Mouse (Mus musculus) monocyte, adult 5-6 weeks (primary cell): ENCODE results near the gene Cdk1. TPM values are rescaled to one million over a fixed set of nuclear protein-coding genes. Genes with fewer than 3 reads are reported as not detected.
A peak's percentile ranks its signal among the peaks of the same experiment; 100 is the strongest.
"Not testable (repeated sequence)": the region's sequence is repeated elsewhere in the genome, so short reads cannot be mapped to it uniquely, and the experiment has no call there.

Experiments
- ATAC-seq: fragments of 153-309, 156-312 bp; replicated peaks from 2 replicates; pipeline ENCODE4 v1.8.0; 2017; ENCODE audit warnings: mild to moderate bottlenecking; ENCODE audit not compliant: low TSS enrichment, insufficient number of reproducible peaks, severe bottlenecking, poor library complexity, low FRiP score
- total RNA-seq: library from RNA; stranded (forward); fragments of 200-1000, 200-491, 200-594 nt; gene quantifications from 3 replicates; pipeline ENCODE4 v1.2.3, GENCODE M21; 2017

Cdk1 gene
- total RNA-seq = 4.1 to 6.8 TPM (median 6.3 TPM) in 3 replicates

DNA sequence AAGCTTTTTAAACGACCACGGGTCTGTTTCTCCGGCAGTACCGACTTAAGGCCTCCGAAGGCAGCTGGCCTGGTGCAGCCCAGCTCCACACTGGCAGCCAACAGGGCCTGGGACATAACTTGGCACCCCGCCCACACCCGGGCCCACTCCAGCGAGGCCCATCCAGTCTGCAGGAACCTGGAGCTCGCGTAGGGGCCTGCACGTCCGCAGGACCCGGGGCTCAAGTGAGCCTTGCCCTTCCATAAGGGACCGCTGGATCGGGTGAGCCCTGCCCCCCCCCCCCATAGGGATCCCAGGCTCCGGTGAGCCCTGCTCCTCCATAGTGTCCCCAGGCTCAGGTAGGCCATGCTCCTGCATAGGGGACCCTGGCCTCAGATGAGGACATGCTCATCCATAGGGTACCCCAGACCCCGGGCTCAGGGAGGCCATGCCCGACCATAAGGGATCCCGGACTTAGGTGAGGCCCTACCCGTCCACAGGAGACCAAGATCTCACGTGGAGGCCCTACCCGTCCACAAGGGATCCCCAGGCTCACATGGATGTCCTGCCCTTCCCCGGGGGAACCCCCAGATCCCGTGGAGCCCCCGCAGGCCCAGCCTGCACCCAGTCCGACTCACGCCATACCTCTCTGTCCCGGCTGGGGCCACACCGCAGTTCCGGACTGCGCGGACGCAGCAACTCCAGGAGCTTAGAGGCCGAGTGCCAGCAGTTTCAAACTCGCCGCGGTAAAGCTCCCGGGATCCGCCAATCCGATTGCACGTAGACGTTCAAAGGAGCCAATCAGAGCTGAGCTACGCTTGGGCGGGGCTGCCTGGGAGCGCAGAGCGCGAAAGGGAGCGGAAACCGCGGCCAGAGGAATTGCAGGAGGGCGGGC lies at the start of gene Cdk1:
Gene Cdk1, minus strand, starts transcription at position 727 of the 874 bp plus-strand sequence.
- peak; percentile 95 for ATAC-seq

DNA sequence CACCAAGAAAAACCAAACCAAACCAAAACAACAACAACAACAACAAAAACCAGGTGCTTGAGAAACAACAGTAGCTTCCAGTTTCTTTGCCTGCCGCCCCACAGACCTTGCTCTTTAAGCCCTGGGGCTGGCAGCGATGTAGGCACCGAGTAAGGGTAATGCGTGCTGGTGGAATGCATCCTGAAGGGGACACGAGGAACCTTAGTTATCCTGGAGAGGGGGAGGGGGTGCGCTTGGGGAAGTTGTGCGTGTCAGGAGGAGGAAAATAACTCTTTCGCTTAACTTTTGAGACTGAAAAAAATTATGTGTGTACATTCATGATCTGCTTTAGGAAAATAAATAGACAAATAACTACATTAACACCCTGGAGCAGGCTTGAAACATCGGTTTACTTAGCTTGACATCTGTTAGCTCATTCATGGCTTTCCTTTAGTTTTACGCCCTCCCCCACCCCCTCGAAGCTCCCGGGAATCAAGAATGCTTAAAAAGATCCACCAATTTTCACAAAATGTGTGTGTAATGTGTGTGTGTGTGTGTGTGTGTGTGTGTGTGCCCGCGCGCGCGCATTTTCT lies 47.2 kb upstream of the Cdk1 start:
- ATAC-seq = no peak

GRCm38 (mm10) chr10:69398763-69399590 lies 46.2 kb upstream of the Cdk1 start, which contains the start of gene Ank3:
Gene Ank3 (plus strand): TSS chr10:69398773.
- ATAC-seq = no peak

GRCm38 (mm10) chr10:69398197-69398762 lies 45.5 kb upstream of the Cdk1 start:
- ATAC-seq = no peak

DNA sequence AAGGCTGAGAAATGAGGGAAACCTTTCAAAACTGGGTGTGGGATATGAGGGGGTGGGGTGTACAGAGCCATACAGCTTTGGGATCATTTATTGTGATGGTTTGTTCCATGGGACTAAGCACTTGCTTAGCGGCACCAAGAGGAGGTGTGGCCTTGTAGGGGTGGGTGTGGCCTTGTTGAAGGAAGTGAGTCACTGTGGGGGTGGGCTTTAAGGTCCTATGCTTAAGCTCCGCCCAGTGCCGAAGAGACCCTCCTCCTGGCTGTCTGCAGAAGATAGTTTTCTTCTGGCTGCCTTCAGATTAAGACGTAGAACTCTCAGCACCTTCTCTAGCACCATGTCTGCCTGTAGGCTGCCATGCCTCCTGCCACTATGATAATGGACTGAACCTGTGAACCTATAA lies 36.8 kb upstream of the Cdk1 start:
- ATAC-seq = no peak

DNA sequence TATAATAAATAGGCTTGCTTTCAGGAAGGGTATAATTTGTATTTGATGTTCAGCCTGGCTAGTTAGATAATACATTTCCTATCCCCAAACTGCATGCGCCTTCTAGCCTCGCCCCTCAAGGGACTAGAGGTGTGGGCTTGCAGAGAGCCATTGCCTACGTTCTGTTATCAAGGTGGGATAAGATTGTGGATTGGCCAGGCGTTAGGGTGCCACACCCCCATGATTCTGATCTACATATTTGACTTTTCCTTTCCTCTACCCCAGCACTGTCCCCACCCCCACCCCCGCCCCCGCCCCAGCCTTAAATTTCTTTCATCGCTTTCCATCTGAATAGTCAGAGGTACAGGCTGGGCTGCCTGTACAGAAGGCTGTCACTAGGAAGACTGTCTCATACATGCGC lies 34.0 kb upstream of the Cdk1 start:
- ATAC-seq = no peak

- ATAC-seq = no peak
These were observed 32.4 kb upstream of the Cdk1 start for GRCm38 (mm10) chr10:69385136-69385535.

GRCm38 (mm10) chr10:69384640-69385039 lies 31.9 kb upstream of the Cdk1 start:
- ATAC-seq = no peak

GRCm38 (mm10) chr10:69383186-69383585 lies 30.4 kb upstream of the Cdk1 start:
- no peak for ATAC-seq

- no peak for ATAC-seq
These were observed 22.4 kb upstream of the Cdk1 start for GRCm38 (mm10) chr10:69375154-69375553.

- ATAC-seq = no peak
These were observed 21.2 kb upstream of the Cdk1 start for GRCm38 (mm10) chr10:69373796-69374550.

GRCm38 (mm10) chr10:69372061-69372460 lies 19.3 kb upstream of the Cdk1 start:
- no peak for ATAC-seq

DNA sequence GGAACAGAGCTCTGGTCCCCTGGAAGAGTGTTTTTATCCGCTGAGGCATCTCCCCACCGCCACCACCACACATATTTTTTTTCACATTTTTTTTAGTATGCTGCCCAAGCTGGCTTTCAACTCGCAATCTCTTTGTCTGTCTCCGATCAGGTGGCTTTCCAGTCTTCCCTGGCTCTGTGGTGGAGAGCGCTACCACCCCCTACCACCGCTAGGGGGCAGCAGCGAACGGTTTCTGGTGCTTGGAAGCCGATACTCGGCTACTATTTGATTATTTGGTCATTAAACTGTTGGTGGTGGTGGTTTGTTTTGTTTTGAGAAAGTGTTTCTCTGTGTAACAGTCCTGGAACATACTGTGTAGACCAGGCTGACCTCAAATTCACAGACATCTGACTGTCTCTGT lies 18.7 kb upstream of the Cdk1 start:
- ATAC-seq = no peak

DNA sequence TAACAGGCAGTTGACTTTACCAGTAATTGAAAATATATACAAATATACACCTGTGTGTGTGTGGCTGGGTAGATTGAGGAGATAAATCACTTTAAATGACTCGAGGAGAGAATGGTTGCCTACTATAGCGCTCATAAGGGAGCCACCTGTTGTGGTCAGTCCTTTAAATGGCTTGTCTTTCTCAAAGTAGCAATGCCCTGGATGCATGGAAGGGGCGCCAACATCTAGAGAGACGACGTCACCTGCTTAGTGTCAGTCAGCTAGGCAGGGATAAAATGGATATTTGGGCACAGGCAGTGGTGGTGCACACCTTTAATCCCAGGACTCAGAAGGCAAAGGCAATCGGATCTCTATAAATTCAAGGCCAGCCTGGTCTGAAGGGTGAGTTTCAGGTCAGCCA lies 16.6 kb upstream of the Cdk1 start:
- no peak for ATAC-seq

- no peak for ATAC-seq
These were observed 14.2 kb upstream of the Cdk1 start for GRCm38 (mm10) chr10:69366877-69367387.

- no peak for ATAC-seq
These were observed 13.5 kb upstream of the Cdk1 start for GRCm38 (mm10) chr10:69366208-69366607.

GRCm38 (mm10) chr10:69359666-69360065 lies 6.9 kb upstream of the Cdk1 start:
- no peak for ATAC-seq

DNA sequence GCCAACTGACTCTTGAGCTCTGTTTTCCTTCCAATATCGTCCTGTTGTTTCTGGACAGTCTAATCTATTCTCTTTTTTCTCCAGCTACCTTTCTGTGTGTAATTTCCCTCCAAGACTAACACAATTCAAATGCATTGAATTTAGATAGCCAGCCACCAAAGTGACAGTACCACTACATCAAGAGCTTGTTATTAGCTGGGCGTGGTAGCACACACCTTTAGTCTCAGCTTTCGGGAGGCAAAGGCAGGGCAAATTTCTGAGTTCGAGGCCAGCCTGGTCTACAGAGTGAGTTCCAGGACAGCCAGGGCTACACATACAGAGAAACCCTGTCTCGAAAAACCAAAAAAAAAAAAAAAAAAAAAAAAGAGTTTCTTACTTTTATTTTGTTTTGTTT lies 345 bp upstream of the Cdk1 start:
- not testable (repeated sequence) for ATAC-seq
